Mouse (Mus musculus): ENCODE measurements at regions not wholly inside any gene's neighbourhood (a gene's known extent, or its start where the extent isn't known, plus 50 kb on each side); places are given as distances from the start of the nearest gene placed in this dataset.

DNA sequence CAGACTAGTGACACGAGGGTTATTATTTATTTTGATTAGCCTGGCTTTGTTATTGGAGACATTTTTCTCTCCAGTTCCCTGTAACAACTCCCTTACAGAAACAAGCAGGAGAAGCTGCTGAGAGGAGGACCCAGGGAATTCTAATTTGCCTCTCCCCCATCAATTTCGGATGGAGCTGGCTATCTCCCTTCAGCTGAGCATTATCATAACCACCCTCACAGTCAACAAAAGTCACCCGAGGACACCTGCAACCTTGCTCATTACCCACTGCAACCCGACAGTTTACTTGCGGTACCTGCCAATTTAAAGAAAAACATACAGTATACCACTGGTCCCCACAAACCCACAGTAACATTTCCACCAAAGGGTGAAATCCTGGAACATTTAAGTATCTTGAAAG is 690.7 kb downstream of the Tfap2b start:
- TF ChIP-seq CTCF (IDR thresholded peaks at IDR 0.05; ENCODE audit: borderline replicate concordance, insufficient read depth, low read length), result no peak
- no peak for TF ChIP-seq POLR2A (IDR thresholded peaks at IDR 0.05; ENCODE audit: low read depth, low read length)
